Mouse (Mus musculus): Measurements from ENCODE around the gene Abcg4. TPM values are rescaled to one million over a fixed set of nuclear protein-coding genes. Genes with fewer than 3 reads are reported as not detected.

Gene Abcg4
- polyA plus RNA-seq, 1 experiment from 2014 or later, result 18.1 TPM

- Histone ChIP-seq H3K9ac (replicated peaks) (peak overlapping the region; percentile 92), H3K4me1 (replicated peaks) (peaks cover 24% of the 10 kb centered on the region), H3K27me3 (no peaks in the 10 kb centered on the region), H3K4me3 (replicated peaks) (peak overlapping the region; percentile 90), H3K27ac (peak overlapping the region; percentile 96), H3K36me3 (no peaks in the 10 kb centered on the region), H3K9me3 (no peaks in the 10 kb centered on the region), H3K4me2 (replicated peaks) (peak overlapping the region; percentile 83)
- peak; percentile 89 for ATAC-seq
- WGBS, result under 1% methylated on average over 40 of the region's 40 CpGs
Observed at GRCm38 (mm10) chr9:44233021-44233801, 55.2 kb downstream of the Abcg4 start.

- peak overlapping the region; percentile 83 for H3K4me2 ChIP-seq (replicated peaks)
- peak overlapping the region; percentile 90 for H3K4me3 ChIP-seq (replicated peaks)
- no peaks in the 10 kb centered on the region for H3K9me3 ChIP-seq
- no peak overlapping the region for H3K27ac ChIP-seq
- H3K36me3 ChIP-seq, result no peaks in the 10 kb centered on the region
- H3K9ac ChIP-seq (replicated peaks), result no peak overlapping the region
- no peaks in the 10 kb centered on the region for H3K27me3 ChIP-seq
- ATAC-seq, result no peak
- peaks cover 24% of the 10 kb centered on the region for H3K4me1 ChIP-seq (replicated peaks)
Observed at GRCm38 (mm10) chr9:44231609-44232008, 56.8 kb downstream of the Abcg4 start.

- no peaks in the 10 kb centered on the region for H3K36me3 ChIP-seq
- no peak for ATAC-seq
- WGBS, result 73% methylated on average over 6 of the region's 6 CpGs
- no peak overlapping the region for H3K4me2 ChIP-seq (replicated peaks)
- H3K4me1 ChIP-seq (replicated peaks), result peaks cover 11% of the 10 kb centered on the region
- no peak overlapping the region for H3K9ac ChIP-seq (replicated peaks)
- H3K27me3 ChIP-seq, result no peaks in the 10 kb centered on the region
- H3K4me3 ChIP-seq (replicated peaks), result no peak overlapping the region
- H3K9me3 ChIP-seq, result no peaks in the 10 kb centered on the region
- no peak overlapping the region for H3K27ac ChIP-seq
Observed at GRCm38 (mm10) chr9:44225993-44226392, 62.4 kb downstream of the Abcg4 start.

Small RNA genes within 50 kb of the gene (microRNA-seq; reads per million reads assigned to microRNA genes)
- gene Gm44335, result not detected

Other genes with a start within 250 kb of the Abcg4 start
- gene Thy1, start 245.2 kb downstream of the Abcg4 start, polyA plus RNA-seq (2015; fragmentation: Nextera tagmentation; extraction: Ambion mirVana), result 0.30 and 0.52 TPM in 2 replicates
- 4.5 and 8.3 TPM in 2 replicates for gene Usp2, start 221.6 kb downstream of the Abcg4 start, polyA plus RNA-seq (2015; fragmentation: Nextera tagmentation; extraction: Ambion mirVana)
- 0.16 TPM in 1 of 2 replicates, not detected in the other for gene Mfrp, start 186.9 kb downstream of the Abcg4 start, polyA plus RNA-seq (2015; fragmentation: Nextera tagmentation; extraction: Ambion mirVana)
- gene C1qtnf5, start 181.4 kb downstream of the Abcg4 start, polyA plus RNA-seq (2015; fragmentation: Nextera tagmentation; extraction: Ambion mirVana), result 1.9 and 2.5 TPM in 2 replicates
- 0.24 and 0.36 TPM in 2 replicates for gene Gm49380, start 175.1 kb downstream of the Abcg4 start, polyA plus RNA-seq (2015; fragmentation: Nextera tagmentation; extraction: Ambion mirVana)
- 29.9 and 32.7 TPM in 2 replicates for gene Rnf26, start 175.1 kb downstream of the Abcg4 start, polyA plus RNA-seq (2015; fragmentation: Nextera tagmentation; extraction: Ambion mirVana)
- gene Mcam, start 154.1 kb downstream of the Abcg4 start, polyA plus RNA-seq (2015; fragmentation: Nextera tagmentation; extraction: Ambion mirVana), result 11.6 and 13.7 TPM in 2 replicates
- 26.2 and 28.5 TPM in 2 replicates for gene Cbl, start 54.6 kb downstream of the Abcg4 start, polyA plus RNA-seq (2015; fragmentation: Nextera tagmentation; extraction: Ambion mirVana)
- gene Ccdc153, start 47.9 kb downstream of the Abcg4 start, polyA plus RNA-seq (2015; fragmentation: Nextera tagmentation; extraction: Ambion mirVana), result not detected in 2 replicates
- gene Pdzd3, start 37.1 kb downstream of the Abcg4 start, polyA plus RNA-seq (2015; fragmentation: Nextera tagmentation; extraction: Ambion mirVana), result 0.48 and 0.64 TPM in 2 replicates
- gene Nlrx1, start 20.0 kb downstream of the Abcg4 start, polyA plus RNA-seq (2015; fragmentation: Nextera tagmentation; extraction: Ambion mirVana), result 3.3 and 3.5 TPM in 2 replicates
- gene Hinfp, start 17.1 kb upstream of the Abcg4 start, polyA plus RNA-seq (2015; fragmentation: Nextera tagmentation; extraction: Ambion mirVana), result 37.5 and 38.5 TPM in 2 replicates
- gene C2cd2l, start 31.7 kb upstream of the Abcg4 start, polyA plus RNA-seq (2015; fragmentation: Nextera tagmentation; extraction: Ambion mirVana), result 23.0 and 27.3 TPM in 2 replicates
- 40.8 TPM in 2 replicates for gene Dpagt1, start 37.4 kb upstream of the Abcg4 start, polyA plus RNA-seq (2015; fragmentation: Nextera tagmentation; extraction: Ambion mirVana)
- 193 and 209 TPM in 2 replicates for gene H2afx, start 46.1 kb upstream of the Abcg4 start, polyA plus RNA-seq (2015; fragmentation: Nextera tagmentation; extraction: Ambion mirVana)
- gene Hmbs, start 55.6 kb upstream of the Abcg4 start, polyA plus RNA-seq (2015; fragmentation: Nextera tagmentation; extraction: Ambion mirVana), result 72.3 and 72.9 TPM in 2 replicates
- 41.2 and 41.6 TPM in 2 replicates for gene Vps11, start 73.1 kb upstream of the Abcg4 start, polyA plus RNA-seq (2015; fragmentation: Nextera tagmentation; extraction: Ambion mirVana)
- gene Hyou1, start 90.9 kb upstream of the Abcg4 start, polyA plus RNA-seq (2015; fragmentation: Nextera tagmentation; extraction: Ambion mirVana), result 28.1 and 28.4 TPM in 2 replicates
- 34.7 and 35.9 TPM in 2 replicates for gene Slc37a4, start 108.2 kb upstream of the Abcg4 start, polyA plus RNA-seq (2015; fragmentation: Nextera tagmentation; extraction: Ambion mirVana)
- gene Rps25, start 118.5 kb upstream of the Abcg4 start, polyA plus RNA-seq (2015; fragmentation: Nextera tagmentation; extraction: Ambion mirVana), result 1,334 and 1,353 TPM in 2 replicates
- 357 and 364 TPM in 2 replicates for gene Trappc4, start 119.0 kb upstream of the Abcg4 start, polyA plus RNA-seq (2015; fragmentation: Nextera tagmentation; extraction: Ambion mirVana)
- gene Ccdc84, start 130.0 kb upstream of the Abcg4 start, polyA plus RNA-seq (2015; fragmentation: Nextera tagmentation; extraction: Ambion mirVana), result 36.7 and 40.7 TPM in 2 replicates
- gene Foxr1, start 152.5 kb upstream of the Abcg4 start, polyA plus RNA-seq (2015; fragmentation: Nextera tagmentation; extraction: Ambion mirVana), result not detected in 2 replicates
- not detected in 2 replicates for gene Upk2, start 166.4 kb upstream of the Abcg4 start, polyA plus RNA-seq (2015; fragmentation: Nextera tagmentation; extraction: Ambion mirVana)
- gene Bcl9l, start 194.2 kb upstream of the Abcg4 start, polyA plus RNA-seq (2015; fragmentation: Nextera tagmentation; extraction: Ambion mirVana), result 8.0 and 9.2 TPM in 2 replicates

Data from midbrain, embryonic 13.5 days (tissue).